Mouse (Mus musculus) lung, adult 18-20 months (tissue): ENCODE measurements around the gene Sec61g.
"Not testable (repeated sequence)": the region's sequence is repeated elsewhere in the genome, so short reads cannot be mapped to it uniquely, and the experiment has no call there.

Experiments
- DNase-seq, 2 experiments: peaks; one replicate each; pipeline ENCODE4 v3.0.0; 2022; ENCODE audit warnings: mixed read lengths in 2 of 2

Sec61g gene

DNA sequence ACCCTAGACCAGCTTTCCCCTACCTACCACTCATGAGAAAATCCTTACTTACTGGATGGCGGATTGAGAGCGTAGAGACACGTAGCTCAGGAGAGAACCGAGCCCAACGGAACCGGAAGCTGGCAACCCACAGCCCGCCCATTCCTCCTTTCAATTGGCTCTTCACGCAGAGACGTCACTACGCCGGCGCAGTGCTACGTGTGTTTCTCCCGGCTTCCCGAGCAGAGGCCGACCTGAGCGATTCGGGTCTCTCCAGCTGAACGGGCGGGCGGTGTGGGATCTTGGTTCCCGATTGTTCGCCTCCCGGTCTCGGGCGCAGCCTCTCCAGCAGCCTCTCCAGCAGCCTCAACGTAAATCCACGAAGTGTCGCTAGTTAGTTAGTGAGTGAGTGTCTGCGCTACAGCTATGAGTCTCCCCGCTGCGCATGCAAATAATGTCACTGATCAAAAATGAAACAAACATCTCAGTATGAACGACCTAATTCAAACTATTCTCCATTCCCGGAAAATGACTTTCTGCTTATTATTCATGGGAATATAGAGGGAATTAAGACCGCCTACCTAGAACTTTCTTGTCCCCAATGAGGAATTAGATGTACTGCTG, at the start of gene Sec61g:
Gene Sec61g (minus strand): TSS at position 433 of the 603 bp plus-strand sequence.
- DNase-seq, result peak; percentile 94

DNA sequence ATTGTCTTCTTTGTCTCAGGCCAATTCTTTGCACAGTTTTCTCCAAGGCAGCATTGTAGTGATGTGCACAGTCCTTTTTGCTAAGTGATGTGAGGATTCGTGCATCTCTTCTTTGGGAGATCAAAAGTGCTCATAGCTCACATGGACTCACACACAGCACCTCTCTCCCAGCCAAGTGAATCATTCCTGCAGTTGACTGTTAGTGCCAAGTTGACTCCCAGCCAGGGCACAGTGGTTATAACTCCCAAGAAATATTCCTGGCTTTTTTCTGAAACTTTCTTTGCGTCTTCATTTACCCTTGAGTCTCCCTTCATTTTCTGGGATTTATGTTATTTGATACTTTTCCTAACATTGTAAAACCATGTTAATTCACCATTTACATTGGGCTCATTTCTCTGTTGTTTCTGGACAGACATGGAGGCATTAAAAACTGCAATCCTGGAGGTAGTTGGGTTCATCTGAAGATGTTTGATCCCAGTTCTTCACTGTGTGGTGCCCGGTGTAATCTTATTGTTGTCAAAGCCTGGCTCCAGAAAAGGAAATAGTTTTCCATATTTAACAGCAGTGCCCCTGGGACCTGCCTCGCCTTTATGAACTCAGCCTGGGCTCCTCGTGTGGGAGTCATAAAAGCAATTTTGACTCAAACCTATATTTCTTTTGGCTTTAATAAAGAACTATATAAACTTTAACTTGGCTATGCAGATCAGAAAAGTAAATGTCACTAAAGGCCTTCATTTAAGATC, 38.3 kb upstream of the Sec61g start:
- no peak for DNase-seq

DNA sequence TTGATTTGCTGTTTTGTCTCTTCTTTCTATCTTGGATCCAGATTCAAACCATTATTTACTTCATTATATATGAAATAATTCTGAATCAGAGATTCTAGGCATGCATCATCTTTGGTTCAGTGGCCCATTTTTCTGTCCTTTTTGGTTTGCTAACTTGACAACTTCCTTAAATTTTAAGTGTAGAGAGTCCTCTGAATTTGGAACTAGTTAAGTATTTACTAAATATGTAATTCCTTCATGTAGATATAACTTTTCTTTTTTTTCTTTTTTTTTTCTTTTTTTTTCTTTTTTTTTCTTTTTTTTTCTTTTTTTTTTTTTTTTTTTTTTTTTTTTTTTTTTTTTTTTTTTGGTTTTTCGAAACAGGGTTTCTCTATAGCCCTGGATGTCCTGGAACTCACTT, 29.1 kb upstream of the Sec61g start:
- no peak for DNase-seq

DNA sequence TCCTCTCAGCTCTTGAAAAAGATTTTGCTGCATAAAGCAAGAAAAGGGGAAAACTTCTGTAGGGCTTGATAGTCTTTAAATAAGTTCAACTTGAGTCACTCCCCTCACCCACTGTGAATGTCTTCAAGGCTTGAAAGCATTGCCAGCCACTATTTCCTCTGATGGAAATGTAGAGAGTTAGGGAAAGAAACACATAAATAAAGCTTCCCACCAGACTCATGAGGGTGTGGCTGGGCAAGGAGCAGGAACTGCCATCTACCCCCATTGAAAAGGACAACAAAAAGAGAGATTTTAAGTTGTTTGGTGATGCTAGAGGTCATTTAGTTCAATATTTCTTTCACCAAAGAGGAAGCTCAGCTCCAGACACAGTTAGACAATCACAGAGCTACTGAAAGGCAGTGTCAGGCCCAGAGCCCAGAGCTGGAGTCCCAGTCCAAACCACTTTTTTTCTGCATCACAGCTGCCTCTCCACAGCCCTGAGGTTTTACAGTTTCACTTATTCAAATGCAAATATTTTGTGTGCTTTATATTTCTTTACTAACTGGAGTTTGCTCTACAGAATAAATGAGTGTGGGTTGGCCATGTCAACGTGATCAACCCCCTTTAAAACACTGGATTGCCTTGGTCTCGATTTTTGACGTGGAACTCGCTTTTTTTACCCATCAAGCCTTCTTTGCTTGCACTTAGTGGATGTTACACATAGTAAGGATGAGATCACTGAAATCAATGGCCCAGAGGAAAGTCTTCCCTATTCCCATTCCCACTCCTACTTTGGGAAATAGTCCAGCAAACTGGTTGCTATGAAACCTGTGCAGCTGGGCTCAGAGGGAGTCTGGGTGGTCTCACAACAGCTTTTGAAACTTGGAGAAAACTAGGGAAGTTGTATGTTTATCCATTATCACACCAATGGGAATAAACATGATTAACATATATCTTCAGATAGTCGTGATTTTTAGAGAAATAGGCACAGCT, 26.6 kb upstream of the Sec61g start:
- no peak for DNase-seq

DNA sequence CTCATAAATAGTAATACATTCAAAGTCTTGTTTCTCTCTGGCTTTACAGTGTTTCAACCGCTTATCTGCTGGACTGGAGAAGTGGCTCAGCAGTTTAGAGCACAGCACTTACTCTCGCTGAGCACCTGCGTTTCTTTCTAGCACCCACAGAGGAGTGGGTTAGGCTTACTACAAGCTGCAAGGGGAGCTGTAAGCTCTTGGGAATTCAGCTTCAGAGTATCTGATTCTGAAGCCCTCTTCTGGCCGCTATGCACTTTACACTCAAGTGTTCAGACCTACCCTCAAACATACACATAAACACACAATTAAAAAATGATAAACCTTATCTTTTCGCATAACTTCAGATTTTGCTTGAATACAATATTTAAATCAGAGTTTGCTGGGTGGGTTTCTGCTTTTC, 24.6 kb upstream of the Sec61g start:
- peak in 1 of 2 experiments; percentile 8 for DNase-seq

DNA sequence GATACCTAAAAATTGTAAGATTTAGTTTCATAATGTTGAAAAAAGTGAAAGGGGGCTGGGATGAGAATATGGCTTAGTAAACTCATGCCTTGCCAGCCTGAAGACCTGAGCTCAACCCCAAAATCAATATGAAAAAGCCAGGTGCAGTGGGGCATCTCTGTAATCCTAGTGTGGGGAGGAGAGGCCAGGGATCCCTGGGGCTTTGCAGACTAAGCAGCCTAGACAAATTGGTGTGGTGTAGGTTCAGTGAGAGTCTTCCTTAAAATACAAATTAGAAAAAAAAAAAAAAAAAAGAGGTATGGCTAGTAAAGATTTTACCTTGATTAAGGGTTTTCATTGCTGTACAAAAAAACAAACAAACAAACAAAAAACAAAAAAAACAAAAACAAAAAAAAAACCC, 20.6 kb upstream of the Sec61g start:
- DNase-seq, result no peak

DNA sequence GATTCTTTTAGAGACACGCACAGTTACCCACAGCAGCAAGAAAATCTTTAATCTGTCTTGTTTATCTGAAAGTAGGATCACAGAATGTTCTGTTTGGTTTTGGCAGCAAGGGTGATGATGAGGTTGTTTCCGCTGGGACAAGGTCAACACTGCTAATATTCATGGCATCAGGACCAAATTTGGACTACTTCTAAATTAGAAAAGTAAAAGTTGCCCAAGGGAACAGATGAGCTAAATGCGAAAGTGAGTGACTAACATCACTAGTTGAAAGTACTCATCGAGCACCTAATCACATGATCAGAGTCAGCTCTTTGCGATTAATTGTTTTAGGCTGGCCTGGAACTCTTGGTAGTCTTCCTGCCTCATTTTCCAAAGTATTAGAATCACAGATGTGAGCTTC, 20.1 kb upstream of the Sec61g start:
- no peak for DNase-seq

DNA sequence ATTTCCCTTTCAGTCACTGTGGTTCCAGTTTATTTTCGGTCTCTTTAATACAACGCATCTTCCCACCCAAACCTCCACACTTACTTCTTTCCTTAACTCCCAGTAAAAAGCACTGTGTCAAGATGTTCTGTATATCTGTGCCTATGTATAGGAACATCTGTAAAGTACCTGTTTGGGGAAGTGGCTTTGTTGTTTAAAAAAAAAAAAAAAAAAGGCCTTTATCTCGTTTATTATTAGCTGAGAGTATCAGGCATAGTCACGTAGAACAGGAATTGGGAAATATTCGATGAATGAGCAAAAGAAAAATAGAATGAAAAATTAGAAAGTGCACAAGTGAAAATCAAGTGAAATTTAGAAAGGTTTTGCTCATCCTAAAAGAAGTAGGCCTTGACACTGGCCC, 19.5 kb upstream of the Sec61g start:
- no peak for DNase-seq

DNA sequence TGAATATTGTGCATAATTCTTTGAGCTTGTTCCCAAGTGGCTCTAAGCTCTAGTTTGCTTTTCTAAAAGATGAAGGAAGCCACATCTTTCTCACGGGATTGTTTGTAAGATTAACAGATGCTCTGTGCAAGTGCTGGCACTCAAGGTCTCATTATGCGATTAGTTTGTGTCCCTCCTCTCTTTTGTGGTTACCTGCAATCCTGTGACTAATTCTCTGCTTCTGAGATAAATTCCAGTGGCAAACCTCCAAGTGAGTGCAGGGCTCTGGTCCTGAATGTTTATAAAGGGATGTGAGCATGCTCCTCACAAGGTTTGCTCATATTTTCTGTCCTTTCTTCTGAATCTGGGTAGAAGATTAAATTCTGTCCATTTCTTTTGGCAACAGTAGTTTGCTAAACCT, 18.2 kb upstream of the Sec61g start:
- no peak for DNase-seq

DNA sequence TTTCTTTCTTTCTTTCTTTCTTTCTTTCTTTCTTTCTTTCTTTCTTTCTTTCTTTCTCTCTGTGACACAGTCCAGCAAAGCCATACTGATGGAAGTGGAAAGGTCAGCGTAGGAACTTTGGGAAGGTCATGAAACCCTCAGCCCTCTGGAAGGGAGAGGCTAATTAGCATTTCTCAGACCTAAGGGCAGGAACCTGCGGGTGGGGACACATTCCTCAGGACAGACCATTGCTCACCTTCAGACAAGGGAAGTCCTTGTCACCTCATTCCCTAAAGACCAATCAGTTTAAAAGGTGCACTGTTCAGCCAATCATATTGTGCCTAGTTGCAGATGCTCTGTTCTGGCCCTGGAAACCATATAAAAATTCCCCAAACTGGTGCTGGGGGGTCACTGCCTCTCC, 17.4 kb upstream of the Sec61g start:
- DNase-seq, result no peak

DNA sequence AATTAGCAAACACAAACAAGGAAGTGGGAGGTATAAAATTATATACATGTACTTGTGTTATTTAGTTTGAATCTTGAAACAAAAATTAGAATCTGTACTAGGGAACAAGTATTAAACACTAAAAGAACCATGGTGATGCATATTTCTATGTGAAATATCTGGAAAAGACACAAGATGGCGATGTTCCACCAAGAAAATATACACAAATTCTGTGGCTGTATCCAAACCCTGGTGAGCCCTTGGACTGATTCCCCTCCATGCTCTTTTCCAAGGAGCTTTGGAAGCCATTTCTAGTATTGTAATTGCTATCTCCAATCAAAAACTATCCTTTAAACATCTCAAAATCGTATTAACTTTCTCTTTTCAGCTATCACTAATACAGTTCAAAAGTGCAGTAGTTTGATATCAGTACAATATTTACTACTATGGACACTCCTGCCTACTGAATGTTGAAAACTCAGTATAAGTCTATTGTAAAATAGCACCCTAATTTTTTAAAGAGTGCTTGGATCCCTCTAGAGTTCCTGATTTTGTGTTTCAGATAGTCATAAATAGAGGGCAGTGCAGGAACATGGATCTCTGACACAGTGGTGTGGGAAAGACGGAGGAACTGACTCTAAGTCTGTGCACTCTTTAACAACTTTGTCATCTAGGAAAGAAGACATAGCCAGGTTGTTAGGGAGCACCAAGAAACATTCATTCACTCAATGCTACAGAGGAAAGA, 16.8 kb upstream of the Sec61g start:
- peak in 1 of 2 experiments; percentile 20 for DNase-seq

DNA sequence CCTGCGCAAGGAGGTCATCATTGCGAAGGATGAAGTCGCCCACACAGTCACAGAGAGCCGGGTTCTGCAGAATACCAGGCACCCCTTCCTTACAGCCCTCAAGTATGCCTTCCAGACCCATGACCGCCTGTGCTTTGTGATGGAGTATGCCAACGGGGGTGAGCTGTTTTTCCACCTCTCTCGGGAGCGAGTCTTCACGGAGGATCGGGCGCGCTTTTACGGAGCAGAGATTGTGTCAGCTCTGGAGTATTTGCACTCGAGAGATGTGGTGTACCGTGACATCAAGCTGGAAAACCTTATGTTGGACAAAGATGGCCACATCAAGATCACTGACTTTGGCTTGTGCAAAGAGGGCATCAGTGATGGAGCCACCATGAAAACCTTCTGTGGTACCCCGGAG, 6.8 kb upstream of the Sec61g start:
- not testable (repeated sequence) for DNase-seq

DNA sequence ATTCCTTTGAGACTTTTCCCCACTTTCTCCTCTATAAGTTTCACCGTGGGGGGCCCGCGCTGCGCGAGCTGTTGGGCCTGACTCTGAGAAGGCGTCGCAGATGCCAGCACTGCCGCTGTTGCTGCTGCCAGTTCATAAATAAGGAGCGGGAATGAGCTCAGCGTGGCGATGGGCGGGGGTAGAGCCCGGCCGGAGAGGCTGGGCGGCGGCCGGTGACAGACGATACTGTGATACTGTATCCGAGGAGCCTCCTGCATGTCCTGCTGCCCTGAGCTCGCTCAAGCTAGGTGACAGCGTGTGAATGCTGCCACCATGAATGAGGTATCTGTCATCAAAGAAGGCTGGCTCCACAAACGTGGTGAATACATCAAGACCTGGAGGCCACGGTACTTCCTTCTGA, 5.9 kb upstream of the Sec61g start:
- DNase-seq, result not testable (repeated sequence)

DNA sequence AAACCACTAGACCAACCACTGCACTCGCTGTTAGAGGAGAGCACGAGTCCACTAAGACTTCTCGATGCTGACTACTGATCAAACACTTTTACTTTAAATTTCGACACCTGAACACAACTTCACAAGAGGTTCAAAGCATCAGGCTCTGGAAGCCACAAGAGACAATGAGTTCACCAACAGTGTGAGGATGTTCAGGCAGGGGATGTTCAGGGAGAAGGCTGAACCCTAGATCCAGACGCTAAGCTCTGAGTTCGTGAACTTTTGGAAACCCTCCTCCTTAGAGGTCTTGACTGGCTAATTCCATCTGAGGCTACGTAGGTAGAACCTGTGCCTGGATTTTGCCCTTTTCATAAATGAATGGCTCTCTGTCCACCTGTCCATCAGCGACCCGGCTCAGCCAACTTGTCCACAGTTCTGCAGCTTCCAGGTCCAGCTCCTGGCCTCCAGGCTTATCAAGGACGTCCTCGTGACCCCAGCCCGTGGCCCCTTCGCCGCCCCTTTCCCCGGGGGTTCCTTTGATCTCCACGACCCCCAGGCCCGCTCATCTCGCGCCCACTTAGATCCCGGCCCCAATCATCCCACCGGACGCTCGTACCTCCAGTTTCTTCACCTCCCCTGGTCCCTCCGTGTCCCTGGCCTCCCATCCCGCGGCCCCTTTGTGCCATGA, 766 bp downstream of the Sec61g start:
- DNase-seq, result no peak

DNA sequence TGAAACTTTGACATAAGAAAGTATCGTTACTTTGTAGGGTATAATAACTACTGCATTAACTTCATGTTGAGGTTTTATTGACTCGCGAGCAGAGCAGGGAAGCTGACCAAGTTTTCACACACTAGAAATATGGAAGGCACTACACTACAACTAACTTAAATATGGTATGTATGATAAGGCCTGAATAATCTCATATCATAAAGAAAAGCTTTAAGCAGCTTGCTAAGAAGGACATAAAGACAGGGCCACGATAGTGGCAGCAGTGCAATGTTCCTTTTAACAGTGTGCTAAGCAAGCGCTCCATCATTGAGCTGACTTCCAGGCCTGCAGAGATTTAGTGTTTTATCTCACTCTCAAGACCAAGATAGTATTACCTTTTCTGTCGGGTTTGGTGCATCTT, 2.3 kb downstream of the Sec61g start:
- no peak for DNase-seq

DNA sequence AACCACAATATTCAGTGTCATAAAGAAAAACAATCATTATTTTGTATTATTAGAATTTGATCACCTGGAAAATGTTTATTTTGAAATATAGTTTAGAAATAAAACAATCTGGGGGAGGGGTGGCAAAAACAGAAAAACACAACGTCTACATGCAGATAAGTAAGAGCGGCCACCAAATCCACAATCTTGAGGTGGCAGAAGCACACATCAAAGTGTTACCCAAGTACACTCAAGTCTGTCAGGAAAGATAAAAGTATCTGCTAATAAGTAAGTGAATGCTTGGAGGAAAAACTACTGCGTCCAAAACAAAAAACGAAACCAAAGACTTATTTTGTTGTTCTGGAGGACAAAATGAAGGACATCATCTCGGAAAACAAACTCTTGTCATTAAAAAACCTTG, 5.1 kb downstream of the Sec61g start:
- DNase-seq, result no peak

DNA sequence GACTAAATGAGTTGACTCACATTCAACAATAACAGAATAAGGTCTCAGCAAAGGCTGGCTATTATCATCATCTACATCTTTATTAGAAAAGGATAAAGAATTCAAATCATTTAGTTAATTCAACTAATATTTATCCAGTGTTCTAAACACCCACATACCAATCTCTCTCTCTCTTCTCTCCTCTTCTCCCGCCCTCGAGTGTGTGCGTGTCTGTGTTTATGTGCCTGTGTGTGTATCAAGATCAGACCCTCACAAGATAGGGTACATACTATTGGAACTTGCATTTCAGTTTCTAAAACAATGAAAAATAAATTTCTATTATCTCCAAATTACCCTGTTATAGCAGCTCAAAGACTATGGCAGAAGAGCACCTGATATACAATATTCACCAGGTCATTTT, 5.5 kb downstream of the Sec61g start:
- DNase-seq, result no peak

DNA sequence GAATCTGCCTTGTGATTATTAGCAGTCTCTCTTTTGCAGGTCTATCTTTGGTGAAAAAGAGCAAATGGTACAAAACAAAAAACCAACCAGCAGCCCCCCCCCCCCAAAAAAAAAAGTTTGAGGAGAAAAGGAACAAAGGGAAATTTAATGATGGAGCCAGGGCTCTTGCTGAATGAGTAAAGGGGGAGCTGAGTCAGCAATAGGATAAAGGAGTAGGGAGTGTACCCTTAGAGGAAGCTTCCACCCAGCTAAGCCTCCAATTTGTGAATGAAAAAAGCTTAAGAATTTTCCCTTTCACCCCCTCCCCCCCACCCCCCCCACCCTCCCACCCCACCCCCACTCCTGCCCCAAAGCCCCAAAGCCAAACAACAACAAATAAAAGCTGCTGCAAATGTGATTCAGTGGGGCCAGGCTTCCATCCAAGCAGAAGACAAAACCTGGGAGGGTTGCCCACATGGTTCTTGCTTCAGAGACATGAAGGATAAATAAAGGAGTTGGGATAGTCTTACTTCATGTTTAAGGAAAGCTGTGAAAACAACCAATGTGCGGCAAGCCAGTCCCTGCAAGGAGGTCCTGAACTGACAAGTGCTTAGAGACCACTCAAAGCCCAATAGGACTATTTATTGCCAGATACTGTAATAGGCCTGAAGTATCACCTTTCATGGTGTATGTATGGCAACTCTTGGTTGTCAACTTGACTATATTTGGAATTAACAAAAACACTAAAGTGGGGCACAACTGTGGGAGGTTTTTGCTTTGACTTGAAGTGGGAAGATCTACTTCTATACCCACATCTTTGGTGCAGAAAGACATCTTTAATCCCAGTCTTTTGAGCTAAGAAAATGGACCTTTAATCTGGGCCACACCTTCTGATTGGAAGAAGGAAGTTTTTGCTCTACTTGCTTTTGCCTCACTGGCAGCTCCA, 9.3 kb downstream of the Sec61g start:
- no peak for DNase-seq
